Mouse (Mus musculus) liver, embryonic 14.5 days (tissue): ENCODE measurements around the gene Krt76. TPM values are rescaled to one million over a fixed set of nuclear protein-coding genes. Genes with fewer than 3 reads are reported as not detected.

Experiments used
- ATAC-seq: fragments of 200-750 bp; cut with Nextera tagmentation; 2 replicates; pipeline ENCODE4 v1.8.0; 2017; ENCODE audit warnings: moderate number of reproducible peaks, mild to moderate bottlenecking, moderate library complexity; ENCODE audit not compliant: insufficient read depth
- DNase-seq, 3 experiments: peaks; one replicate each; pipeline ENCODE4 v3.0.0-alpha.2; 2012 to 2013; ENCODE audit warnings: low read depth in 3 of 3, low spot score in 3 of 3
- H3K27ac ChIP-seq: fragments of 300-500 bp; sonication (generic); 2 replicates; pipeline ENCODE4 v1.5.1; 2014; ENCODE audit warnings: moderate library complexity, mild to moderate bottlenecking, control low read depth, inconsistent platforms
- H3K27me3 ChIP-seq: fragments of 300-500 bp; sonication (generic); 2 replicates; pipeline ENCODE4 v1.6.1; 2014; ENCODE audit warnings: mild to moderate bottlenecking, low read length, moderate library complexity; ENCODE audit not compliant: control insufficient read depth, insufficient read depth
- H3K36me3 ChIP-seq: fragments of 300-500 bp; sonication (generic); replicated peaks from 2 replicates; pipeline ENCODE4 v1.6.1; 2014; ENCODE audit warnings: low read depth; ENCODE audit not compliant: control insufficient read depth, insufficient read depth
- H3K4me1 ChIP-seq, 2 experiments: fragments of 200-500 bp in 1 of 2; fragments of 300-500 bp in 1 of 2; sonication (generic) in 1 of 2; replicated peaks; 2 replicates each; pipeline ENCODE4 v1.6.1; 2012 to 2014; ENCODE audit warnings: antibody characterized with exemption in 1 of 2, inconsistent platforms in 1 of 2, low read length in 1 of 2; ENCODE audit not compliant: control insufficient read depth in 2 of 2, insufficient read depth in 2 of 2
- H3K4me2 ChIP-seq: fragments of 300-500 bp; sonication (generic); 2 replicates; pipeline ENCODE4 v1.6.1; 2014; ENCODE audit warnings: low read depth, mild to moderate bottlenecking, control low read depth, moderate library complexity
- H3K4me3 ChIP-seq, 2 experiments: fragments of 200-500 bp in 1 of 2; fragments of 300-500 bp in 1 of 2; sonication (generic) in 1 of 2; 2 replicates each; pipeline ENCODE4 v1.5.1; 2012 to 2014; ENCODE audit warnings: low read depth in 2 of 2, low read length in 2 of 2, mild to moderate bottlenecking in 2 of 2, control low read depth in 1 of 2, inconsistent platforms in 1 of 2, moderate library complexity in 1 of 2; ENCODE audit not compliant: insufficient read depth in 1 of 2
- H3K9ac ChIP-seq: fragments of 300-500 bp; sonication (generic); replicated peaks from 2 replicates; pipeline ENCODE4 v1.6.1; 2014; ENCODE audit warnings: mild to moderate bottlenecking, control low read depth, moderate library complexity
- H3K9me3 ChIP-seq: fragments of 300-500 bp; sonication (generic); 2 replicates; pipeline ENCODE4 v1.6.1; 2016; ENCODE audit warnings: low read length, mixed read lengths; ENCODE audit not compliant: control insufficient read depth
- CTCF ChIP-seq: IDR thresholded peaks from 2 replicates; pipeline ENCODE4 v1.5.1; 2016; ENCODE audit warnings: antibody characterized with exemption, low read depth, control low read depth
- EP300 ChIP-seq: IDR thresholded peaks from 2 replicates; pipeline ENCODE4 v1.6.1; 2016; ENCODE audit warnings: antibody characterized with exemption, low read depth
- WGBS: fragments of 180-500 bp; shearing (Covaris S2); extraction: QIAGEN DNeasy Blood & Tissue Kit; methylation state at CpG from one replicate; pipeline ENCODE4 v1.1.7; 2014; ENCODE audit not compliant: insufficient replicate concordance; 5-methylcytosine and 5-hydroxymethylcytosine counted together
- polyA plus RNA-seq, 2 experiments: library from polyadenylated mRNA; depleted of rRNA in 1 of 2; stranded (reverse) in 1 of 2; unstranded in 1 of 2; fragments of >200 nt; fragmentation: Nextera tagmentation in 1 of 2; extraction: Ambion mirVana in 1 of 2; gene quantifications; 2 replicates each; pipeline versions ENCODE4 v1.2.1 to v1.2.3; 2012 to 2014

Krt76 gene
- polyA plus RNA-seq, 2 experiments: not detected

- TF ChIP-seq CTCF: no peak
- TF ChIP-seq EP300: no peak
- ATAC-seq: no peak
- WGBS: 29% methylated on average over 10 of the region's 11 CpGs
- Histone ChIP-seq H3K36me3 (no peaks in the 10 kb centered on the region), H3K4me1 (no peaks in the 10 kb centered on the region), H3K27ac (no peak overlapping the region), H3K27me3 (no peaks in the 10 kb centered on the region), H3K4me3 (no peak overlapping the region), H3K9me3 (no peaks in the 10 kb centered on the region), H3K9ac (no peak overlapping the region), H3K4me2 (no peak overlapping the region)
- no peak for DNase-seq
These were observed 12.9 kb downstream of the Krt76 start for GRCm38 (mm10) chr15:101879776-101880175.

GRCm38 (mm10) chr15:101878041-101878440 is 14.7 kb downstream of the Krt76 start:
- DNase-seq (no peak), ATAC-seq (no peak)
- Histone ChIP-seq H3K9me3 (no peaks in the 10 kb centered on the region), H3K27ac (no peak overlapping the region), H3K9ac (no peak overlapping the region), H3K4me1 (no peaks in the 10 kb centered on the region), H3K4me3 (no peak overlapping the region), H3K36me3 (no peaks in the 10 kb centered on the region), H3K4me2 (no peak overlapping the region), H3K27me3 (no peaks in the 10 kb centered on the region)
- WGBS: 29% methylated on average over 2 of the region's 2 CpGs
- no peak for TF ChIP-seq CTCF
- no peak for TF ChIP-seq EP300

GRCm38 (mm10) chr15:101874383-101874782 is 18.3 kb downstream of the Krt76 start:
- H3K36me3 ChIP-seq: no peaks in the 10 kb centered on the region
- H3K9ac ChIP-seq: no peak overlapping the region
- ATAC-seq (no peak), DNase-seq (no peak)
- 45% methylated on average over 1 of the region's 1 CpGs for WGBS
- H3K4me2 ChIP-seq: no peak overlapping the region
- no peaks in the 10 kb centered on the region for H3K4me1 ChIP-seq
- TF ChIP-seq CTCF (no peak), EP300 (no peak)
- H3K27ac ChIP-seq: no peak overlapping the region
- H3K27me3 ChIP-seq: no peaks in the 10 kb centered on the region
- H3K9me3 ChIP-seq: no peaks in the 10 kb centered on the region
- no peak overlapping the region for H3K4me3 ChIP-seq

DNA sequence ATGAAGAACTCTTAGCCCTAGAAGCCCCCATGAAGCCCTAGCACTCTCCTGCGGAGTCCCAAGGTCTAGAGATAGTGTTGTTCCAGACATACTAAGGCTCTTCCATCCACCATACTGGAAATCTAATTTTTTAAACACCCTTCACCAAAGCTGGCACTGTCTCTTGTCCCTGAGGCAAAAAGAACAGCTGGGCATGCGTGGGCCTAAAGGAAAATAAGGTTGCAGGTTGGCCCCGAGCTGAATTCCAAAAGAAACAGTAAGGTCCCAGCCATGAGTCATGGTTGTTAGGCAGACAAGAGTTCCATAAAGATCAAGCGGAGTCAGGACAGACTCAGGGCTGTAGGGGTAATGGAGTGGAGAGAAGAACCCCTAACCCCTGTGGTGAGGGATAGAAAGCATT is 19.5 kb downstream of the Krt76 start:
- no peaks in the 10 kb centered on the region for H3K4me1 ChIP-seq
- DNase-seq: no peak
- no peak overlapping the region for H3K4me3 ChIP-seq
- H3K27me3 ChIP-seq: no peaks in the 10 kb centered on the region
- no peaks in the 10 kb centered on the region for H3K9me3 ChIP-seq
- TF ChIP-seq CTCF (no peak), EP300 (no peak)
- no peaks in the 10 kb centered on the region for H3K36me3 ChIP-seq
- no peak for ATAC-seq
- no peak overlapping the region for H3K4me2 ChIP-seq
- WGBS: 57% methylated on average over 4 of the region's 4 CpGs
- H3K27ac ChIP-seq: no peak overlapping the region
- H3K9ac ChIP-seq: no peak overlapping the region

GRCm38 (mm10) chr15:101869431-101869830 is 23.3 kb downstream of the Krt76 start, which contains the start of gene Krt77:
Gene Krt77 (minus strand): TSS chr15:101869705.
- H3K27me3 ChIP-seq: no peaks in the 10 kb centered on the region
- H3K4me2 ChIP-seq: no peak within 1 kb of the TSS
- ATAC-seq (no peak), DNase-seq (no peak)
- no peaks in the 10 kb centered on the region for H3K9me3 ChIP-seq
- no peaks in the 10 kb centered on the region for H3K36me3 ChIP-seq
- no peak within 1 kb of the TSS for H3K9ac ChIP-seq
- no peak within 1 kb of the TSS for H3K27ac ChIP-seq
- H3K4me1 ChIP-seq: no peaks in the 10 kb centered on the region
- no peak for TF ChIP-seq EP300
- no peak for TF ChIP-seq CTCF
- WGBS: 35% methylated on average over 6 of the region's 6 CpGs
- no peak within 1 kb of the TSS for H3K4me3 ChIP-seq
